Mouse (Mus musculus): ENCODE results near the gene Ctsd.

Ctsd gene

DNA sequence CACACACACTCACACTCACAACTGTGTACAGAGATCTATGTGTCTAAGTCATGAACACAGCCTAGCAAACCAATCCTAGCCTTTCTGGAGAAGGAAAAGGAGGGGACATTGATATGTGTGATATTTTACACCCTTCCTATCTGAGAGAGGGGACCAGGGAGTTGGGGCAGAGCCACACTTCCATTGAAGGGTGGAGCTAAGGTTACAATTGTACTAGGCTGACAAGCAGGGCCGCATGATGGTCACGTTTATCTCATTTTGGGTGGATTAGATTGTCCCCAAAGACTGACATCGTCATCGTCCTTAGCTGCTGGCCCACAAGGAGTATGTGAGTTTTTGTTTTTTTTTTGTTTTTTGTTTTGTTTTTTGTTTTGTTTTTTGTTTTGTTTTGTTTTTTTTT is 56.6 kb downstream of the Ctsd start:
- no peak for DNase-seq

DNA sequence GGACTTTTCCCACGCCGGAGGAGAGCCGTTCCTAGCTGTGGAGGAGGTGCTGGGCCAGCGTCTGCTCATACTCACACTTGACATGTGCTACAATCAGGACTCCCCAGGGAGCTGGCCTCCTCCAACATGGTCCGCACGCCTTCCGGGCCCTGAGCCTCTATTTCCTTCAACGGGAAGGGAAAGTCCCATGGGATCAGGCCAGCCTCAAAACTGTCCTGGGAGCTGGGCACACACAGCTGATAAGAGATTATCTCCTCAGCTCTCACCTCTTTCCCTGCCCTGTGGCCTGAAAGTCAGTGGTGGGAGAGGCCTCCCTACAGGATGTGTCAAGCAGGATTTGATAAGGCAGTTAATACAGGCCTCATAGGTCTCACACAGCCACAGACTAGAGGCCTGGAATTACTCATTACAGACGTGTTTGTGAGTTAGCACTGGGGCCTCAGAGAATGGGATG is 57.5 kb downstream of the Ctsd start:
- DNase-seq = peak; percentile 27 to 67

DNA sequence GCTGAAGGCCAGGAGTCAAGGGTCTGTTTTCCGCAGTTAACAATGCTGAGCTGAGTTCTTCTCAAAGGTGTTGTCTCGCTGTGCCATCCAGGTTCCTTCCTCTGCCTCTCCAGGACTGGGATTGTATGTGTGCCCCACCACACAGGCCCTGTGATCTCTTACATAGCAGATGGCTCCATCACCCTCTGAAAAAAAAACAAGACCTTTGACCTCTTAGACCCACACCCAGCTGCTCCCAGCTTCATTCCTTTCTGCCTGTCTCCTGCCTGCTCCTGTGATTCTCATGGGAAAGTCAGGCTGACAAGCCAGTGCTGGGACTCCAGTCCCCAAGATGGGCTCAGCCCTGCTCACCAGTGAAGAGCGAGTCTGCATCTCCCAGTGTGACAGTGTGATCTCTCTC is 59.3 kb downstream of the Ctsd start:
- no peak for DNase-seq

DNA sequence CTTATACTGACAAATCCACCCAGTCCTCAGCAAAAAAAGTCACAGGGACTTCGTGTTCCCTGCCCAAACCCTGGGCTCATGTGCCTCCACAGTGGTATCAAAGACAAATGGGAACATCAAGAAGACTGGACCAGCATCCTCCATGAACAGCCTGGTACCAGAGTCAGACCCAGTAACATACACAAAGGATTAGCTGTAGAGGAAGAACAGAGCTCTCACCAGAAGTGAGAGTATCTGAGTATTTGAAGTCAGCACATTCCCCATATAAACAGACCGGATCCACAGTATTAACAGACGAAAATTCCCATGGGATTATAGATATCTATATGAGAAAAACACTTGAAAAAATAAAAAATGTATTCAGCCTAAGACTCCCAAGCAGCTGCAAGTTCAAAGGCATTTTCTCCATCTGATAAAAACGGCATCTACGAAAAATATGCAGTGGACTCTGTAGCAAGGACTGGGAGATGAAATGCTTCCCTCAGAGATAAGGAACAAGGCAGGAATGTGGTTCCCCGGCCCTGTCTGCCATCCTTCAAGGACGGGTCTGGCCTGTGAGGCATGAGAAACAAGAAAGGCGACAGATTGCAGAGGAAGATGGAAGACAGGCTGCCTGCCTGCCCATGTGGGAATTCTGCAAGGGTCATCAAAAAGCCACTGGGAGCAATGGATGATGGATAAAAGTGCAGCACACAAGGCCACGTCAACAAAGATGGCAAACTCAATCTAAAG is 61.0 kb downstream of the Ctsd start:
- peak in 1 of 2 experiments; percentile 55 for DNase-seq

All from lung, postnatal 4 days (tissue).